Mouse (Mus musculus): Measurements from ENCODE around the gene Slc17a2. TPM values are rescaled to one million over a fixed set of nuclear protein-coding genes. Genes with fewer than 3 reads are reported as not detected.
"Not testable (repeated sequence)": the region's sequence is repeated elsewhere in the genome, so short reads cannot be mapped to it uniquely, and the experiment has no call there.

The Slc17a2 gene
- total and polyA plus RNA-seq, 3 experiments = not detected

DNA sequence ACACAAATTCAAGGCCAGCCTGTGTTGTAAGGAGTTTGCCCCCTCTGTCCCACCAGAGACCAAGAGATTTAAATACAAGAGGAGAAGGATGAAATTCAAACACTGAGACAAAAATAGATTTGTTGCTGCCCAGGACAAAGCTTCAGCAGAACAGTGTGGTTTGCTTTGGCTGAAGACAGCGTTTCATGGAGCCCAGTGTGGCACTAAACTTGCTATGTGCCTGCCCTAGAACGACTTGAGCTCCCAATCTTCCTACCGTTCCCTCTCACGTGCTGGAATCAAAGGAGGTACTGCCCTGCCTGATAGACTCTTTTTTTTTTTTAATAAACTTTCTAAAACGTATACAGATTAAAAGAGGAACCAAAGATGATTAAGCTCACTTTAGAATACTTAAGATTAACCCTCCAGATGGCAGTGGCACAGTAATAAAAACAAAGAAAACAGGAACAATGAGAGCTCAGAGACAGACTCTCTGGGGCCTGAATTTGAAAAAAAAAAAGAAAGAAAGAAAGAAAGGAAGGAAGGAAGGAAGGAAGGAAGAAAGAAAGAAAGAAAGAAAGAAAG, 37.9 kb upstream of the Slc17a2 start:
- TF ChIP-seq GATA1 (IDR thresholded peaks at IDR 0.05; ENCODE audit: low read depth, low read length) (peak; percentile 30; the same call in 1 of the 2 replicates), ZC3H11A (IDR thresholded peaks at IDR 0.05; ENCODE audit: low read depth, low read length) (no peak)
- peak; percentile 73 for DNase-seq (ENCODE audit: low read depth, low spot score)
- H3K4me1 ChIP-seq (ENCODE audit: control insufficient read depth in 1 of 2, insufficient read depth in 2 of 2, low read length in 2 of 2) = peaks cover 6 to 18% of the 10 kb centered on the region in 2 experiments
- H3K9me3 ChIP-seq (replicated peaks; ENCODE audit: insufficient read depth, low read length) = no peaks in the 10 kb centered on the region
- H3K27ac ChIP-seq (ENCODE audit: control insufficient read depth, low read depth, low read length) = peak overlapping the region; percentile 75
- no peaks in the 10 kb centered on the region for H3K27me3 ChIP-seq (ENCODE audit: control insufficient read depth in 1 of 2, insufficient read depth in 2 of 2, low read length in 2 of 2)
- peaks cover 0 to 22% of the 10 kb centered on the region in 2 experiments; a peak in 2 of 4 replicates for H3K36me3 ChIP-seq (ENCODE audit: control insufficient read depth in 1 of 2, insufficient read depth in 2 of 2, low read length in 2 of 2)
- H3K4me3 ChIP-seq (ENCODE audit: control insufficient read depth in 1 of 2, insufficient read depth in 1 of 2, low read depth in 2 of 2, low read length in 2 of 2) = peak overlapping the region in 1 of 2 experiments; percentile 15; a peak in 2 of 4 replicates
- no peaks in the 10 kb centered on the region; the same call in 1 of the 2 replicates for H3K79me2 ChIP-seq (ENCODE audit: control insufficient read depth, insufficient read depth, low read length, poor library complexity)
- H3K9ac ChIP-seq (ENCODE audit: control insufficient read depth, low read depth, low read length, poor library complexity, severe bottlenecking) = peak overlapping the region; percentile 50

DNA sequence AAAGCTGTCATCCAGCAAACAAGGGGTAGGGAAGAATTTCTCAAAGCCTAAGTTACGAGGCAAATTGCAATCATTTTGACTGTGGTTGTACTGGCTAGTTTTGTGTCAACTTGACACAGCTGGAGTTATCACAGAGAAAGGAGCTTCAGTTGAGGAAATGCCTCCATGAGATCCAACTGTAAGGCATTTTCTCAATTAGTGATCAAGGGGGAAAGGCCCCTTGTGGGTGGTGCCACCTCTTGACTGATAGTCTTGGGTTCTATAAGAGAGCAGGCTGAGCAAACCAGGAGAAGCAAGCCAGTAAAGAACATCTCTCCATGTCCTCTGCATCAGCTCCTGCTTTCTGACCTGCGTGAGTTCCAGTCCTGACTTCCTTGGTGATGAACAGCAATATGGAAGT, 37.2 kb upstream of the Slc17a2 start, which contains the start of gene Trim38:
TSS of gene Trim38 (plus strand) at position 301 of the 400 bp plus-strand sequence.
- H3K9me3 ChIP-seq (replicated peaks; ENCODE audit: insufficient read depth, low read length); H3K27me3 ChIP-seq (ENCODE audit: control insufficient read depth in 1 of 2, insufficient read depth in 2 of 2, low read length in 2 of 2); DNase-seq (ENCODE audit: low read depth, low spot score); H3K79me2 ChIP-seq (ENCODE audit: control insufficient read depth, insufficient read depth, low read length, poor library complexity): not testable (repeated sequence)
- Histone ChIP-seq H3K4me3 (ENCODE audit: control insufficient read depth in 1 of 2, insufficient read depth in 1 of 2, low read depth in 2 of 2, low read length in 2 of 2) (peak within 1 kb of the TSS; percentile 15 to 39), H3K27ac (ENCODE audit: control insufficient read depth, low read depth, low read length) (peak within 1 kb of the TSS; percentile 75), H3K4me1 (ENCODE audit: control insufficient read depth in 1 of 2, insufficient read depth in 2 of 2, low read length in 2 of 2) (peaks cover 6 to 13% of the 10 kb centered on the region in 2 experiments), H3K36me3 (ENCODE audit: control insufficient read depth in 1 of 2, insufficient read depth in 2 of 2, low read length in 2 of 2) (peaks cover 0 to 17% of the 10 kb centered on the region in 2 experiments; a peak in 2 of 4 replicates), H3K9ac (ENCODE audit: control insufficient read depth, low read depth, low read length, poor library complexity, severe bottlenecking) (peak within 1 kb of the TSS; percentile 50)

GRCm38 (mm10) chr13:23772561-23773313, 34.1 kb upstream of the Slc17a2 start:
- H3K27ac ChIP-seq (ENCODE audit: control insufficient read depth, low read depth, low read length) = no peak overlapping the region
- no peaks in the 10 kb centered on the region for H3K9me3 ChIP-seq (replicated peaks; ENCODE audit: insufficient read depth, low read length)
- H3K4me3 ChIP-seq (ENCODE audit: control insufficient read depth in 1 of 2, insufficient read depth in 1 of 2, low read depth in 2 of 2, low read length in 2 of 2) = no peak overlapping the region
- no peak for TF ChIP-seq TCF12 (IDR thresholded peaks at IDR 0.05; ENCODE audit: low read depth, low read length)
- no peak for TF ChIP-seq MAZ (IDR thresholded peaks at IDR 0.05; ENCODE audit: low read depth, low read length)
- no peak for TF ChIP-seq GATA1 (IDR thresholded peaks at IDR 0.05; ENCODE audit: low read depth, low read length)
- no peak for TF ChIP-seq TBP (IDR thresholded peaks at IDR 0.05; ENCODE audit: low read depth, low read length)
- TF ChIP-seq TAL1 (IDR thresholded peaks at IDR 0.05; ENCODE audit: low read length) = no peak
- no peak for TF ChIP-seq ZKSCAN1 (IDR thresholded peaks at IDR 0.05; ENCODE audit: low read depth, low read length)
- no peak for TF ChIP-seq MYB (IDR thresholded peaks at IDR 0.05; ENCODE audit: low read depth, low read length)
- no peak for TF ChIP-seq CTCF (IDR thresholded peaks at IDR 0.05 in 2 of 3, conservative IDR thresholded peaks at IDR 0.05 in 1 of 3; ENCODE audit: control insufficient read depth in 1 of 3, insufficient read depth in 1 of 3, low read depth in 2 of 3, low read length in 3 of 3, poor library complexity in 1 of 3, severe bottlenecking in 1 of 3)
- no peak for TF ChIP-seq ZMIZ1 (IDR thresholded peaks at IDR 0.05; ENCODE audit: low read depth, low read length)
- no peak for TF ChIP-seq E2F4 (IDR thresholded peaks at IDR 0.05; ENCODE audit: borderline replicate concordance, low read depth, low read length)
- H3K4me1 ChIP-seq (ENCODE audit: control insufficient read depth in 1 of 2, insufficient read depth in 2 of 2, low read length in 2 of 2) = peaks cover 6 to 9% of the 10 kb centered on the region in 2 experiments
- H3K27me3 ChIP-seq (ENCODE audit: control insufficient read depth in 1 of 2, insufficient read depth in 2 of 2, low read length in 2 of 2) = no peaks in the 10 kb centered on the region
- H3K9ac ChIP-seq (ENCODE audit: control insufficient read depth, low read depth, low read length, poor library complexity, severe bottlenecking) = no peak overlapping the region
- peaks cover 0 to 13% of the 10 kb centered on the region in 2 experiments; a peak in 2 of 4 replicates for H3K36me3 ChIP-seq (ENCODE audit: control insufficient read depth in 1 of 2, insufficient read depth in 2 of 2, low read length in 2 of 2)
- no peak for DNase-seq (ENCODE audit: low read depth, low spot score)
- H3K79me2 ChIP-seq (ENCODE audit: control insufficient read depth, insufficient read depth, low read length, poor library complexity) = no peaks in the 10 kb centered on the region

Data from MEL (cell line).